Mouse (Mus musculus): Measurements from ENCODE around the gene Kmt2c.

- TF ChIP-seq CTCF (IDR thresholded peaks at IDR 0.05; ENCODE audit: low read depth, low read length) (no peak), POLR2A (IDR thresholded peaks at IDR 0.05; ENCODE audit: extremely low read depth, insufficient read depth, low read length) (no peak)
Measured at GRCm38 (mm10) chr5:25472070-25472469, 26.5 kb downstream of the Kmt2c start.
